Mouse (Mus musculus) hindbrain, postnatal 0 days (tissue): ENCODE measurements around the gene Tgm2. TPM values are rescaled to one million over a fixed set of nuclear protein-coding genes. Genes with fewer than 3 reads are reported as not detected.

Experiments
- ATAC-seq: fragments of 200-750 bp; cut with Nextera tagmentation; 2 replicates; pipeline ENCODE4 v1.8.0; 2017; ENCODE audit warnings: mild to moderate bottlenecking, moderate TSS enrichment, moderate library complexity
- DNase-seq: peaks from one replicate; pipeline ENCODE4 v3.0.0-alpha.2; 2015; ENCODE audit warnings: low spot score
- H3K27ac ChIP-seq: fragments of 300-500 bp; sonication (generic); 2 replicates; pipeline ENCODE4 v1.5.1; 2014; ENCODE audit warnings: mild to moderate bottlenecking
- H3K27me3 ChIP-seq: fragments of 300-500 bp; sonication (generic); 2 replicates; pipeline ENCODE4 v1.6.1; 2014; ENCODE audit warnings: low read length, mixed read lengths; ENCODE audit not compliant: insufficient read depth
- H3K36me3 ChIP-seq: fragments of 300-500 bp; sonication (generic); 2 replicates; pipeline ENCODE4 v1.6.1; 2014; ENCODE audit warnings: low read length, mixed read lengths; ENCODE audit not compliant: insufficient read depth
- H3K4me1 ChIP-seq: fragments of 300-500 bp; sonication (generic); 2 replicates; pipeline ENCODE4 v1.6.1; 2014; ENCODE audit warnings: antibody characterized with exemption, low read length, mixed read lengths; ENCODE audit not compliant: insufficient read depth
- H3K4me2 ChIP-seq: fragments of 300-500 bp; sonication (generic); 2 replicates; pipeline ENCODE4 v1.6.1; 2014; ENCODE audit warnings: low read depth, mild to moderate bottlenecking, low read length, moderate library complexity, mixed read lengths
- H3K4me3 ChIP-seq: fragments of 300-500 bp; sonication (generic); 2 replicates; pipeline ENCODE4 v1.5.1; 2014; ENCODE audit warnings: low read length
- H3K9ac ChIP-seq: fragments of 300-500 bp; sonication (generic); replicated peaks from 2 replicates; pipeline ENCODE4 v1.6.1; 2014; ENCODE audit warnings: mild to moderate bottlenecking, low read length, moderate library complexity, mixed read lengths
- H3K9me3 ChIP-seq: fragments of 300-500 bp; sonication (generic); 2 replicates; pipeline ENCODE4 v1.6.1; 2016; ENCODE audit warnings: low read length, mixed read lengths
- CTCF ChIP-seq: IDR thresholded peaks from 2 replicates; pipeline ENCODE4 v1.5.1; 2016; ENCODE audit warnings: antibody characterized with exemption, control low read depth, low read depth
- WGBS: fragments of 180-500 bp; shearing (Covaris S2); extraction: QIAGEN DNeasy Blood & Tissue Kit; methylation state at CpG from one replicate; pipeline ENCODE4 v1.1.7; 2014; 5-methylcytosine and 5-hydroxymethylcytosine counted together
- polyA plus RNA-seq: library from polyadenylated mRNA; unstranded; fragments of >200 nt; fragmentation: Nextera tagmentation; extraction: Ambion mirVana; gene quantifications from 2 replicates; pipeline ENCODE4 v1.2.1, GENCODE M21; 2015
- total RNA-seq: library from RNA; depleted of rRNA; stranded (reverse); fragments of >200 nt; gene quantifications from 2 replicates; pipeline ENCODE4 v1.2.3, GENCODE M21; 2014

The Tgm2 gene
- total and polyA plus RNA-seq, 2 experiments from 2014 or later = 7.1 to 14.4 TPM

GRCm38 (mm10) chr2:158097071-158097470 is 49.2 kb downstream of the Tgm2 start:
- Histone ChIP-seq H3K9me3 (no peaks in the 10 kb centered on the region), H3K36me3 (no peaks in the 10 kb centered on the region), H3K4me3 (no peak overlapping the region), H3K27ac (no peak overlapping the region), H3K4me2 (no peak overlapping the region), H3K4me1 (0 out of 2 replicates have a peak, but pooled peaks cover 10% of the 10 kb centered on the region), H3K27me3 (no peaks in the 10 kb centered on the region), H3K9ac (no peak overlapping the region)
- ATAC-seq (no peak), DNase-seq (no peak)
- TF ChIP-seq CTCF = no peak
- 82% methylated on average over 5 of the region's 5 CpGs for WGBS

GRCm38 (mm10) chr2:158094846-158095245 is 51.4 kb downstream of the Tgm2 start:
- Histone ChIP-seq H3K27ac (no peak overlapping the region), H3K4me1 (0 out of 2 replicates have a peak, but pooled peaks cover 10% of the 10 kb centered on the region), H3K4me2 (no peak overlapping the region), H3K27me3 (no peaks in the 10 kb centered on the region), H3K9me3 (no peaks in the 10 kb centered on the region), H3K36me3 (no peaks in the 10 kb centered on the region), H3K4me3 (no peak overlapping the region), H3K9ac (no peak overlapping the region)
- no peak for DNase-seq
- no peak for ATAC-seq
- no peak for TF ChIP-seq CTCF
- 70% methylated on average over 5 of the region's 5 CpGs for WGBS

GRCm38 (mm10) chr2:158094300-158094699 is 51.9 kb downstream of the Tgm2 start:
- Histone ChIP-seq H3K4me2 (no peak overlapping the region), H3K27me3 (no peaks in the 10 kb centered on the region), H3K27ac (no peak overlapping the region), H3K9ac (no peak overlapping the region), H3K4me1 (0 out of 2 replicates have a peak, but pooled peaks cover 10% of the 10 kb centered on the region), H3K9me3 (no peaks in the 10 kb centered on the region), H3K36me3 (no peaks in the 10 kb centered on the region), H3K4me3 (no peak overlapping the region)
- DNase-seq (no peak), ATAC-seq (no peak)
- 80% methylated on average over 7 of the region's 7 CpGs for WGBS
- no peak for TF ChIP-seq CTCF

GRCm38 (mm10) chr2:158093345-158093744 is 52.9 kb downstream of the Tgm2 start:
- no peak for TF ChIP-seq CTCF
- Histone ChIP-seq H3K36me3 (no peaks in the 10 kb centered on the region), H3K9ac (no peak overlapping the region), H3K27me3 (no peaks in the 10 kb centered on the region), H3K27ac (no peak overlapping the region), H3K9me3 (no peaks in the 10 kb centered on the region), H3K4me3 (no peak overlapping the region), H3K4me2 (no peak overlapping the region), H3K4me1 (0 out of 2 replicates have a peak, but pooled peaks cover 10% of the 10 kb centered on the region)
- ATAC-seq (peak; percentile 53), DNase-seq (peak; percentile 39)
- 44% methylated on average over 5 of the region's 5 CpGs for WGBS

- H3K27me3 ChIP-seq = no peaks in the 10 kb centered on the region
- WGBS = 89% methylated on average over 4 of the region's 4 CpGs
- no peak overlapping the region for H3K9ac ChIP-seq
- DNase-seq = no peak
- H3K36me3 ChIP-seq = no peaks in the 10 kb centered on the region
- no peaks in the 10 kb centered on the region for H3K9me3 ChIP-seq
- ATAC-seq = no peak
- H3K4me2 ChIP-seq = no peak overlapping the region
- no peak overlapping the region for H3K4me3 ChIP-seq
- TF ChIP-seq CTCF = no peak
- no peak overlapping the region for H3K27ac ChIP-seq
- H3K4me1 ChIP-seq = 0 out of 2 replicates have a peak, but pooled peaks cover 10% of the 10 kb centered on the region
Measured at GRCm38 (mm10) chr2:158090096-158090495, 56.1 kb downstream of the Tgm2 start.

- no peaks in the 10 kb centered on the region for H3K4me1 ChIP-seq
- H3K4me3 ChIP-seq = no peak overlapping the region
- H3K36me3 ChIP-seq = no peaks in the 10 kb centered on the region
- H3K9ac ChIP-seq = no peak overlapping the region
- ATAC-seq = no peak
- no peak for TF ChIP-seq CTCF
- H3K4me2 ChIP-seq = no peak overlapping the region
- 46% methylated on average over 8 of the region's 8 CpGs for WGBS
- H3K27me3 ChIP-seq = no peaks in the 10 kb centered on the region
- H3K9me3 ChIP-seq = no peaks in the 10 kb centered on the region
- H3K27ac ChIP-seq = no peak overlapping the region
- DNase-seq = no peak
Measured at GRCm38 (mm10) chr2:158084486-158084885, 61.8 kb downstream of the Tgm2 start.

- no peak overlapping the region for H3K27ac ChIP-seq
- ATAC-seq (no peak), DNase-seq (no peak)
- H3K4me3 ChIP-seq = no peak overlapping the region
- H3K4me2 ChIP-seq = no peak overlapping the region
- peaks cover 12% of the 10 kb centered on the region; the same call in 1 of the 2 replicates for H3K36me3 ChIP-seq
- no peak for TF ChIP-seq CTCF
- H3K4me1 ChIP-seq = no peaks in the 10 kb centered on the region
- 90% methylated on average over 9 of the region's 9 CpGs for WGBS
- no peaks in the 10 kb centered on the region for H3K27me3 ChIP-seq
- H3K9me3 ChIP-seq = no peaks in the 10 kb centered on the region
- no peak overlapping the region for H3K9ac ChIP-seq
Measured at GRCm38 (mm10) chr2:158080622-158081241, 65.5 kb downstream of the Tgm2 start.
